Mouse (Mus musculus) MN1 (cell line): ENCODE data around the gene Fam25c.
"Not testable (repeated sequence)": the region's sequence is repeated elsewhere in the genome, so short reads cannot be mapped to it uniquely, and the experiment has no call there.

ENCODE experiments used
- DNase-seq: peaks from one replicate; pipeline ENCODE4 v3.0.0-alpha.2; 2016; ENCODE audit warnings: low spot score

Gene Fam25c

GRCm38 (mm10) chr14:34355301-34355700 lies at the start of gene Fam25c:
TSS of gene Fam25c (minus strand) at chr14:34355433.
- DNase-seq: no peak

GRCm38 (mm10) chr14:34403424-34403823 lies 48.2 kb upstream of the Fam25c start:
- DNase-seq: no peak

GRCm38 (mm10) chr14:34402871-34403270 lies 47.6 kb upstream of the Fam25c start:
- DNase-seq: no peak

GRCm38 (mm10) chr14:34401135-34401534 lies 45.9 kb upstream of the Fam25c start:
- DNase-seq: peak; percentile 84

GRCm38 (mm10) chr14:34400021-34400420 lies 44.8 kb upstream of the Fam25c start:
- no peak for DNase-seq

- DNase-seq: no peak
Measured at GRCm38 (mm10) chr14:34399301-34399700, 44.1 kb upstream of the Fam25c start.

GRCm38 (mm10) chr14:34398901-34399300 lies 43.7 kb upstream of the Fam25c start:
- DNase-seq: no peak

- DNase-seq: no peak
Measured at GRCm38 (mm10) chr14:34397871-34398270, 42.6 kb upstream of the Fam25c start.

- DNase-seq: no peak
Measured at GRCm38 (mm10) chr14:34393295-34393694, 38.1 kb upstream of the Fam25c start.

- DNase-seq: no peak
Measured at GRCm38 (mm10) chr14:34382921-34383704, 27.9 kb upstream of the Fam25c start.

- peak; percentile 72 for DNase-seq
Measured at GRCm38 (mm10) chr14:34378560-34379331, 23.5 kb upstream of the Fam25c start.

- no peak for DNase-seq
Measured at GRCm38 (mm10) chr14:34377121-34377520, 21.9 kb upstream of the Fam25c start.

- no peak for DNase-seq
Measured at GRCm38 (mm10) chr14:34375941-34376340, 20.7 kb upstream of the Fam25c start.

- no peak for DNase-seq
Measured at GRCm38 (mm10) chr14:34375415-34375904, 20.2 kb upstream of the Fam25c start, which contains the start of gene Mmrn2. TSS of gene Mmrn2 (plus strand) at chr14:34375465.

GRCm38 (mm10) chr14:34374577-34374976 lies 19.3 kb upstream of the Fam25c start, which contains the start of gene Sncg:
TSS of gene Sncg (minus strand) at chr14:34374789.
- peak; percentile 55 for DNase-seq

GRCm38 (mm10) chr14:34373581-34373980 lies 18.3 kb upstream of the Fam25c start:
- no peak for DNase-seq

- DNase-seq: peak; percentile 35
Measured at GRCm38 (mm10) chr14:34372646-34373045, 17.4 kb upstream of the Fam25c start.

GRCm38 (mm10) chr14:34371763-34372162 lies 16.5 kb upstream of the Fam25c start:
- DNase-seq: no peak

GRCm38 (mm10) chr14:34370921-34371320 lies 15.7 kb upstream of the Fam25c start:
- no peak for DNase-seq

GRCm38 (mm10) chr14:34370203-34370602 lies 15.0 kb upstream of the Fam25c start:
- DNase-seq: peak; percentile 10

GRCm38 (mm10) chr14:34365147-34365507 lies 9.9 kb upstream of the Fam25c start:
- no peak for DNase-seq

- not testable (repeated sequence) for DNase-seq
Measured at GRCm38 (mm10) chr14:34364254-34365146, 9.3 kb upstream of the Fam25c start.
